Mouse (Mus musculus): ENCODE data around the gene Gm9918. TPM values are rescaled to one million over a fixed set of nuclear protein-coding genes. Genes with fewer than 3 reads are reported as not detected.
A peak's percentile ranks its signal among the peaks of the same experiment; 100 is the strongest.

The Gm9918 gene
- polyA plus RNA-seq, 1 experiment, result not detected

GRCm38 (mm10) chr15:102247252-102248130 is 22.9 kb upstream of the Gm9918 start:
- H3K4me3 ChIP-seq (ENCODE audit: insufficient read depth, poor library complexity, severe bottlenecking), result peak overlapping the region; percentile 52
- H3K79me2 ChIP-seq (ENCODE audit: control insufficient read depth, insufficient read depth), result peaks cover 54% of the 10 kb centered on the region
- TF ChIP-seq CEBPB (IDR thresholded peaks at IDR 0.05; ENCODE audit: low read depth) (no peak), MYOD1 (IDR thresholded peaks at IDR 0.05; ENCODE audit: control insufficient read depth, insufficient read length, low read depth) (no peak), MYOG (IDR thresholded peaks at IDR 0.05; ENCODE audit: control insufficient read depth, extremely low read depth, insufficient read length) (no peak), CTCF (IDR thresholded peaks at IDR 0.05; ENCODE audit: control insufficient read depth, insufficient read depth, insufficient read length) (no peak), USF1 (IDR thresholded peaks at IDR 0.05; ENCODE audit: low read depth) (no peak), FOSL1 (IDR thresholded peaks at IDR 0.05; ENCODE audit: insufficient read depth, low read length, poor library complexity, severe bottlenecking) (no peak), MAX (IDR thresholded peaks at IDR 0.05) (no peak)
- H3K36me3 ChIP-seq (ENCODE audit: control insufficient read depth, insufficient read depth), result peaks cover 33% of the 10 kb centered on the region
- H3ac ChIP-seq (ENCODE audit: control insufficient read depth, insufficient read length, low read depth), result peak overlapping the region; percentile 75
- no peaks in the 10 kb centered on the region for H3K27me3 ChIP-seq (ENCODE audit: control insufficient read depth, insufficient read depth, insufficient read length)
- H3K79me3 ChIP-seq (ENCODE audit: low read depth), result peaks cover 22% of the 10 kb centered on the region

DNA sequence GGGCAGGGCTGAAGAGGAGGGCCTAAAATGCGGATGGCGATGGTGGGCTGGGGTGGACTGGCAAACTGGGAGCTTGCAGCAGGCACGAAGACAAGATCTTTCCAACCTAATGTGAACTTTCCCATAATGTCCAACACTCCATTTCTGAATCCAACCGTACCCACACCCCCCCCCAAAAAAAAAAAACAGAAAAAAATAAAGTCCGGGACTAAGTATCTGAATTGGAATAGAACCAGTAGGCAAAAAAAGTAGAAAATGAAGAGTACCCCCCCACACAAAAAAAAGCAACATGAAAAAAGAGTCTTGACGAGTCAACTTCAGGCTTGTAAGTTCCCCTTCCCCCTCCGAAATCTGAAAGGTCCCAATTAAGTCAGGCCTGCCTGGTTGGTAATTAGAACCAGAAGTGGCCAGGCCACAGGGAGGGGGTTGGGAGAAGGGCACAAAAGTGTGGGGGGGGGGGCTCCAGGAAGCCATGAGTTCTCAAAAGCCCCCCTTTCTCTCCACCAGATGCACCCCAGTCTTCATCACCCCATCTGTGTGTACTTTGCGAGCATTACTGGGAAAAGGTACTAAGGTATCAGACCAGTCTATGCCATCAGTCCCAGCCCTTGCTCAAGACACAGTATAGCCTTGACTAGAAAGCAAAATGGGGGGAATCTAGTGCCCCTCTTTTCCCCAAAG is 22.1 kb upstream of the Gm9918 start:
- Histone ChIP-seq H3K4me3 (ENCODE audit: insufficient read depth, poor library complexity, severe bottlenecking) (peak overlapping the region; percentile 52), H3ac (ENCODE audit: control insufficient read depth, insufficient read length, low read depth) (peak overlapping the region; percentile 75), H3K79me3 (ENCODE audit: low read depth) (peaks cover 15% of the 10 kb centered on the region), H3K36me3 (ENCODE audit: control insufficient read depth, insufficient read depth) (peaks cover 37% of the 10 kb centered on the region), H3K27me3 (ENCODE audit: control insufficient read depth, insufficient read depth, insufficient read length) (no peaks in the 10 kb centered on the region), H3K79me2 (ENCODE audit: control insufficient read depth, insufficient read depth) (peaks cover 53% of the 10 kb centered on the region)
- TF ChIP-seq MYOD1 (IDR thresholded peaks at IDR 0.05; ENCODE audit: control insufficient read depth, insufficient read length, low read depth) (no peak), USF1 (IDR thresholded peaks at IDR 0.05; ENCODE audit: low read depth) (no peak), MAX (IDR thresholded peaks at IDR 0.05) (no peak), CTCF (IDR thresholded peaks at IDR 0.05; ENCODE audit: control insufficient read depth, insufficient read depth, insufficient read length) (no peak), FOSL1 (IDR thresholded peaks at IDR 0.05; ENCODE audit: insufficient read depth, low read length, poor library complexity, severe bottlenecking) (no peak), MYOG (IDR thresholded peaks at IDR 0.05; ENCODE audit: control insufficient read depth, extremely low read depth, insufficient read length) (no peak), CEBPB (IDR thresholded peaks at IDR 0.05; ENCODE audit: low read depth) (no peak)

GRCm38 (mm10) chr15:102248812-102249191 is 21.6 kb upstream of the Gm9918 start:
- no peaks in the 10 kb centered on the region for H3K27me3 ChIP-seq (ENCODE audit: control insufficient read depth, insufficient read depth, insufficient read length)
- peaks cover 40% of the 10 kb centered on the region for H3K36me3 ChIP-seq (ENCODE audit: control insufficient read depth, insufficient read depth)
- H3K79me2 ChIP-seq (ENCODE audit: control insufficient read depth, insufficient read depth), result peaks cover 53% of the 10 kb centered on the region
- peaks cover 15% of the 10 kb centered on the region for H3K79me3 ChIP-seq (ENCODE audit: low read depth)
- H3K4me3 ChIP-seq (ENCODE audit: insufficient read depth, poor library complexity, severe bottlenecking), result no peak overlapping the region
- H3ac ChIP-seq (ENCODE audit: control insufficient read depth, insufficient read length, low read depth), result no peak overlapping the region
- TF ChIP-seq MYOD1 (IDR thresholded peaks at IDR 0.05; ENCODE audit: control insufficient read depth, insufficient read length, low read depth) (no peak), MAX (IDR thresholded peaks at IDR 0.05) (no peak), CEBPB (IDR thresholded peaks at IDR 0.05; ENCODE audit: low read depth) (no peak), CTCF (IDR thresholded peaks at IDR 0.05; ENCODE audit: control insufficient read depth, insufficient read depth, insufficient read length) (no peak), MYOG (IDR thresholded peaks at IDR 0.05; ENCODE audit: control insufficient read depth, extremely low read depth, insufficient read length) (no peak), FOSL1 (IDR thresholded peaks at IDR 0.05; ENCODE audit: insufficient read depth, low read length, poor library complexity, severe bottlenecking) (no peak), USF1 (IDR thresholded peaks at IDR 0.05; ENCODE audit: low read depth) (no peak)

GRCm38 (mm10) chr15:102249251-102249691 is 21.1 kb upstream of the Gm9918 start:
- Histone ChIP-seq H3K27me3 (ENCODE audit: control insufficient read depth, insufficient read depth, insufficient read length) (no peaks in the 10 kb centered on the region), H3K36me3 (ENCODE audit: control insufficient read depth, insufficient read depth) (peaks cover 40% of the 10 kb centered on the region), H3K79me2 (ENCODE audit: control insufficient read depth, insufficient read depth) (peaks cover 50% of the 10 kb centered on the region), H3K79me3 (ENCODE audit: low read depth) (peaks cover 12% of the 10 kb centered on the region), H3K4me3 (ENCODE audit: insufficient read depth, poor library complexity, severe bottlenecking) (no peak overlapping the region), H3ac (ENCODE audit: control insufficient read depth, insufficient read length, low read depth) (no peak overlapping the region)
- TF ChIP-seq CTCF (IDR thresholded peaks at IDR 0.05; ENCODE audit: control insufficient read depth, insufficient read depth, insufficient read length) (no peak), FOSL1 (IDR thresholded peaks at IDR 0.05; ENCODE audit: insufficient read depth, low read length, poor library complexity, severe bottlenecking) (no peak), MAX (IDR thresholded peaks at IDR 0.05) (no peak), CEBPB (IDR thresholded peaks at IDR 0.05; ENCODE audit: low read depth) (no peak), MYOG (IDR thresholded peaks at IDR 0.05; ENCODE audit: control insufficient read depth, extremely low read depth, insufficient read length) (no peak), MYOD1 (IDR thresholded peaks at IDR 0.05; ENCODE audit: control insufficient read depth, insufficient read length, low read depth) (no peak), USF1 (IDR thresholded peaks at IDR 0.05; ENCODE audit: low read depth) (no peak)

DNA sequence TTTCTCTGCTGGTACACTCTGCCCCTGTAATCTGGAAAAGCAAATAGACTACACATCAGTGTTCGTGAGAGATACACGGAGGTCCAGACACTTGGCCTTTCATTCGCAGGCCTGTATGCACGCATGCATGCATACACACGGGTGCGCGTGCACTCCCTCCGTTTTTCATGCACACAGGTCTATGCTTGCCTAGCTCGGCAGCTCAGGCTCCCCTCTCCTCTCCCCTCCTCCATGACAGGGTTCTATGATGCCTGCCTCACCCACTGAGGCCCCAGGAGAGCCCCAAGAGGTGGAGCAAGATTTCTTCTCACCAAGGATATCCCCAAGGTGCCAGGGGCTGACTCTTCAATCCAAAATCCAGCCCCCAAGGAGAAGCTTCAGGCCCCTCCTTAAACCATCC is 20.4 kb upstream of the Gm9918 start:
- H3ac ChIP-seq (ENCODE audit: control insufficient read depth, insufficient read length, low read depth), result no peak overlapping the region
- peaks cover 40% of the 10 kb centered on the region for H3K36me3 ChIP-seq (ENCODE audit: control insufficient read depth, insufficient read depth)
- H3K79me2 ChIP-seq (ENCODE audit: control insufficient read depth, insufficient read depth), result peaks cover 47% of the 10 kb centered on the region
- H3K27me3 ChIP-seq (ENCODE audit: control insufficient read depth, insufficient read depth, insufficient read length), result no peaks in the 10 kb centered on the region
- TF ChIP-seq MAX (IDR thresholded peaks at IDR 0.05) (no peak), CEBPB (IDR thresholded peaks at IDR 0.05; ENCODE audit: low read depth) (no peak)
- no peak overlapping the region for H3K4me3 ChIP-seq (ENCODE audit: insufficient read depth, poor library complexity, severe bottlenecking)
- peaks cover 9% of the 10 kb centered on the region for H3K79me3 ChIP-seq (ENCODE audit: low read depth)
